Mouse (Mus musculus): ENCODE measurements at regions not wholly inside any gene's neighbourhood (a gene's known extent, or its start where the extent isn't known, plus 50 kb on each side); places are given as distances from the start of the nearest gene placed in this dataset.

DNA sequence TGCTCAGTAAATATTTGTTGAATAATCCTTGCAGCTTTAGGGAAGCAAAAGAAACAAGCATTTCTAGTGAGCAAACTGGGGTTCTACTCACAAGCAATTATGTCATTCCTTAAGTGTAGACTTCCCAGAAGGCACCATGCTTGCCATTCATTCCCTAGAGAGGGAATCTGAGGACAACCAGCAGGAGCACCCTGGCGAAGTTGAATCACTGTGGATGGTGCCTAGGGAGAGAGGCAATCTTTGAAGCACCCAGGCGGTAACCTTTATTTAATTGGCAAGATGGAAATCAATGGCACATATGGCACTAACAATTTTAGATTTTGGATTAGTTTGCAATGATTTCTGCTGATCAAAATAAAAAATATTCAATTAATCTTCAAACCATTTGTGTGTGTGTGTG is 967.4 kb downstream of the Slc4a3 start:
- Histone ChIP-seq H3K36me3 (ENCODE audit: control insufficient read depth, insufficient read depth, low read length, poor library complexity, severe bottlenecking) (no peaks in the 10 kb centered on the region), H3K4me1 (ENCODE audit: control insufficient read depth in 2 of 2, insufficient read depth in 2 of 2, low read length in 2 of 2, poor library complexity in 1 of 2) (no peaks in the 10 kb centered on the region), H3K4me3 (ENCODE audit: insufficient read depth in 1 of 2, low read depth in 1 of 2, low read length in 2 of 2, poor library complexity in 1 of 2, severe bottlenecking in 1 of 2) (no peak overlapping the region), H3K9me3 (ENCODE audit: control insufficient read depth, insufficient read depth, low read depth, low read length) (no peaks in the 10 kb centered on the region), H3K9ac (ENCODE audit: insufficient read depth, low read depth, low read length, poor library complexity, severe bottlenecking) (no peak overlapping the region), H3K27ac (ENCODE audit: insufficient read depth, low read depth, low read length, poor library complexity, severe bottlenecking) (no peak overlapping the region)
- TF ChIP-seq ZNF384 (IDR thresholded peaks at IDR 0.05; ENCODE audit: low read depth, low read length) (no peak), HCFC1 (IDR thresholded peaks at IDR 0.05; ENCODE audit: borderline replicate concordance, insufficient read depth, low read length) (no peak), ZC3H11A (IDR thresholded peaks at IDR 0.05; ENCODE audit: borderline replicate concordance, low read depth, low read length) (no peak), MAFK (IDR thresholded peaks at IDR 0.05; ENCODE audit: insufficient read depth, low read depth, low read length) (no peak), CHD2 (IDR thresholded peaks at IDR 0.05; ENCODE audit: low read depth, low read length) (no peak)
- DNase-seq (ENCODE audit: low read depth, low spot score) = no peak
- in situ Hi-C loops (cut with MboI; ENCODE audit: low sequenced_read_pairs in 2 of 2, unreplicated experiment in 2 of 2) = no loop called here

DNA sequence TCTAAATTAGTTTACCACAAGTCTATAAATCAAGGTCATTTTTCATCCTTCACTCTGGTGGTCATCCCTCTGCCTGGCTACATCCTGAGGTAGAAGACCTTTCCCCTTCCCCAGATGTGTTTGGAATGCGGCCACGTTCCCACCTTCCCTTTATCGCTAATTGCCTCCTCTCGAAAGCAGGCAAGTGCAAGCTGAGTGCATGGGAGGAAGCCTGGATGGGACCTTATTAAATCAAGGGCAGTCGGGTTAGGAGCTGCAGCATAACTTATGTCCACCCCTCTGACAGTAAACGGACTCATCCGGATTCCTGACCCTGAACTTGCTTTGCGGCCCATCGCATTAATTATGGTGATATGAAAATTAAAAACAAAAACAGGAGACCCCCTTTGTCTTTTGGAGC is 983.5 kb downstream of the Slc4a3 start:
- DNase-seq (ENCODE audit: low read depth, low spot score) = no peak
- no peaks in the 10 kb centered on the region for H3K4me1 ChIP-seq (ENCODE audit: control insufficient read depth in 2 of 2, insufficient read depth in 2 of 2, low read length in 2 of 2, poor library complexity in 1 of 2)
- H3K9me3 ChIP-seq (ENCODE audit: control insufficient read depth, insufficient read depth, low read depth, low read length) = no peaks in the 10 kb centered on the region
- TF ChIP-seq CHD2 (IDR thresholded peaks at IDR 0.05; ENCODE audit: low read depth, low read length) (no peak), ZNF384 (IDR thresholded peaks at IDR 0.05; ENCODE audit: low read depth, low read length) (no peak), ZC3H11A (IDR thresholded peaks at IDR 0.05; ENCODE audit: borderline replicate concordance, low read depth, low read length) (no peak), HCFC1 (IDR thresholded peaks at IDR 0.05; ENCODE audit: borderline replicate concordance, insufficient read depth, low read length) (no peak), MAFK (IDR thresholded peaks at IDR 0.05; ENCODE audit: insufficient read depth, low read depth, low read length) (no peak)
- H3K4me3 ChIP-seq (ENCODE audit: insufficient read depth in 1 of 2, low read depth in 1 of 2, low read length in 2 of 2, poor library complexity in 1 of 2, severe bottlenecking in 1 of 2) = no peak overlapping the region
- H3K9ac ChIP-seq (ENCODE audit: insufficient read depth, low read depth, low read length, poor library complexity, severe bottlenecking) = no peak overlapping the region
- no peak overlapping the region for H3K27ac ChIP-seq (ENCODE audit: insufficient read depth, low read depth, low read length, poor library complexity, severe bottlenecking)
- no peaks in the 10 kb centered on the region for H3K36me3 ChIP-seq (ENCODE audit: control insufficient read depth, insufficient read depth, low read length, poor library complexity, severe bottlenecking)
- in situ Hi-C loops (cut with MboI; ENCODE audit: low sequenced_read_pairs in 2 of 2, unreplicated experiment in 2 of 2) = no loop called here

DNA sequence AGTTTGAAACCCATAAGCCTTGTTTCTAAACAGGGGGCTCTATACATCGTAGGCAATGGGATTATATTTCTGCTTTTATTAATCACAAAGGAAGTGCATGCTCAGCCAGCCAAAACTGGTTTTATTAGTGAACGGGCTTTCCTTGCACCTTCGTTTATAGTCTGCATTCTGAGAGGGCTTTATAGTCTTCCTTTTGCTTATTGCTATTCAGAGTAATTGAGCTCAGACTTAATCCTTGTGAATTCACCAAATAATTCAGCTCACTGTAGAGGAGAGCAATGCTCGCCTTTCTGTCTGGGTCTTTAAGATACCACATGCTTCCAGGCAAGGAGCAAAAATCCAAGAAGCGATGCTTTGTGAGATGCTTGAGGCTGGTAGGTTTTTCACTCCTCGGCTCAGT is 984.3 kb downstream of the Slc4a3 start:
- Histone ChIP-seq H3K4me1 (ENCODE audit: control insufficient read depth in 2 of 2, insufficient read depth in 2 of 2, low read length in 2 of 2, poor library complexity in 1 of 2) (no peaks in the 10 kb centered on the region), H3K9me3 (ENCODE audit: control insufficient read depth, insufficient read depth, low read depth, low read length) (no peaks in the 10 kb centered on the region), H3K36me3 (ENCODE audit: control insufficient read depth, insufficient read depth, low read length, poor library complexity, severe bottlenecking) (no peaks in the 10 kb centered on the region), H3K27ac (ENCODE audit: insufficient read depth, low read depth, low read length, poor library complexity, severe bottlenecking) (no peak overlapping the region), H3K4me3 (ENCODE audit: insufficient read depth in 1 of 2, low read depth in 1 of 2, low read length in 2 of 2, poor library complexity in 1 of 2, severe bottlenecking in 1 of 2) (no peak overlapping the region), H3K9ac (ENCODE audit: insufficient read depth, low read depth, low read length, poor library complexity, severe bottlenecking) (no peak overlapping the region)
- TF ChIP-seq MAFK (IDR thresholded peaks at IDR 0.05; ENCODE audit: insufficient read depth, low read depth, low read length) (no peak), CHD2 (IDR thresholded peaks at IDR 0.05; ENCODE audit: low read depth, low read length) (no peak), HCFC1 (IDR thresholded peaks at IDR 0.05; ENCODE audit: borderline replicate concordance, insufficient read depth, low read length) (no peak)
- no peak for DNase-seq (ENCODE audit: low read depth, low spot score)
- in situ Hi-C loops (cut with MboI; ENCODE audit: low sequenced_read_pairs in 2 of 2, unreplicated experiment in 2 of 2) = no loop called here

DNA sequence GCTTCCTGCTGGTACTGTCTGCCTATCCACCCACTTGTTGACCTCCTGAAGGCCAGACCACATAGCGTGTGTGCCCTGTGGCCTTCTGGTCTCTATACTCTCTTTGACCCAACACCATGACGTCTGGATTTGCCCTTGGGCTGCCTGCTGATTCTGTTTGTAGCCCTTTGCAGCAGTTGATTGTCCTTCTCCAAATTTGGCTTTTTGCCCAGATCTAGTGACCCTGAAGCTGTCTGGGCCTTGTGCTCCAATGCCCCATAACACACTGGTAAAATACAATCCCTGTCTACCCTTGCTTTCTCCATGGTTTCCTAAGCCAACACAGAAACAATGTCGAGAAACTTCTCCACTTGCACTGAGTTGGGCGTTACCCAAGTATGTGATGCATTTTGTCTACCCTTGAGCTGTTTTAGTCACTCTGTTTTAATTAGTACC is 979.3 kb downstream of the Epha4 start:
- no peak for DNase-seq (ENCODE audit: low read depth, low spot score)

DNA sequence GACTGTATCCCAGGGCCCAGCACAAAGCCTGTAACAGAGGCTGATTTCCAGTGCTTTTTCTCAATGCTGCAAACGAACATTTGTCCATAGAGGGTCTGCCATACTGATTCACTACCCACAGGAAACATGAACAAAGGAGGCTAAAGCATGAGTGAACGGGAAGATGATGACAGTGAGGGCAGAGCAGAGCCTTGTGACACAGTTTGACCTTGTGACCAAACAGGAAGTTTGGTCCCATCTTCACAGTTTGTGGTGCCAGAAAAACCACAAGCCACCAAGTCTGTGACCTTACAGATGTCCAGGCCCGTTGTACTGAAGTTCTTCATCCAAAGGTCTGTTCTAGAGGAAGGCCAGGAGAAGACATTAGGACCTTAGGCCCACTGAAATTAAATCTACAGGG is 974.4 kb downstream of the Epha4 start:
- no peak overlapping the region for H3K27ac ChIP-seq (ENCODE audit: insufficient read depth, low read depth, low read length, poor library complexity, severe bottlenecking)
- H3K4me1 ChIP-seq (ENCODE audit: control insufficient read depth in 2 of 2, insufficient read depth in 2 of 2, low read length in 2 of 2, poor library complexity in 1 of 2) = no peaks in the 10 kb centered on the region
- no peak overlapping the region for H3K9ac ChIP-seq (ENCODE audit: insufficient read depth, low read depth, low read length, poor library complexity, severe bottlenecking)
- TF ChIP-seq CHD2 (IDR thresholded peaks at IDR 0.05; ENCODE audit: low read depth, low read length) (no peak), MAFK (IDR thresholded peaks at IDR 0.05; ENCODE audit: insufficient read depth, low read depth, low read length) (no peak), ZC3H11A (IDR thresholded peaks at IDR 0.05; ENCODE audit: borderline replicate concordance, low read depth, low read length) (no peak), HCFC1 (IDR thresholded peaks at IDR 0.05; ENCODE audit: borderline replicate concordance, insufficient read depth, low read length) (no peak), ZNF384 (IDR thresholded peaks at IDR 0.05; ENCODE audit: low read depth, low read length) (no peak)
- no peak for DNase-seq (ENCODE audit: low read depth, low spot score)
- in situ Hi-C loops (cut with MboI; ENCODE audit: low sequenced_read_pairs in 2 of 2, unreplicated experiment in 2 of 2) = no loop called here
- H3K36me3 ChIP-seq (ENCODE audit: control insufficient read depth, insufficient read depth, low read length, poor library complexity, severe bottlenecking) = no peaks in the 10 kb centered on the region
- H3K9me3 ChIP-seq (ENCODE audit: control insufficient read depth, insufficient read depth, low read depth, low read length) = no peaks in the 10 kb centered on the region
- H3K4me3 ChIP-seq (ENCODE audit: insufficient read depth in 1 of 2, low read depth in 1 of 2, low read length in 2 of 2, poor library complexity in 1 of 2, severe bottlenecking in 1 of 2) = no peak overlapping the region

More for the DNA sequence above, 979.3 kb downstream of the Epha4 start:
- Histone ChIP-seq H3K9ac (ENCODE audit: insufficient read depth, low read depth, low read length, poor library complexity, severe bottlenecking) (no peak overlapping the region), H3K4me1 (ENCODE audit: control insufficient read depth in 2 of 2, insufficient read depth in 2 of 2, low read length in 2 of 2, poor library complexity in 1 of 2) (no peaks in the 10 kb centered on the region), H3K9me3 (ENCODE audit: control insufficient read depth, insufficient read depth, low read depth, low read length) (no peaks in the 10 kb centered on the region), H3K36me3 (ENCODE audit: control insufficient read depth, insufficient read depth, low read length, poor library complexity, severe bottlenecking) (no peaks in the 10 kb centered on the region), H3K27ac (ENCODE audit: insufficient read depth, low read depth, low read length, poor library complexity, severe bottlenecking) (no peak overlapping the region), H3K4me3 (ENCODE audit: insufficient read depth in 1 of 2, low read depth in 1 of 2, low read length in 2 of 2, poor library complexity in 1 of 2, severe bottlenecking in 1 of 2) (no peak overlapping the region)
- no peak for TF ChIP-seq MAFK (IDR thresholded peaks at IDR 0.05; ENCODE audit: insufficient read depth, low read depth, low read length)
- in situ Hi-C loops (cut with MboI; ENCODE audit: low sequenced_read_pairs in 2 of 2, unreplicated experiment in 2 of 2) = no loop called here

Measured in ES-E14 (cell line).